In genomic region chr7:6526141-6526540, GRCm38 (mm10) we compare ENCODE assay signal across 10 mouse cellular contexts. TPM values are rescaled to one million over a fixed set of nuclear protein-coding genes. Genes with fewer than 3 reads are reported as not detected.
DNase-seq lines count a peak whose midpoint lies in the region; ATAC-seq and TF ChIP-seq lines count a peak whose summit lies in the region.
"Had no signal": no experiment of that assay in that cellular context is flagged by ENCODE, and none has a peak within 500 bp of the region (broad histone marks: within the 10 kb centered on the region; RNA-seq: fewer than 3 reads in every experiment).

No protein-coding gene starts in this region.

- H3K4me2 ChIP-seq in intestine, postnatal 0 days (replicated peaks; ENCODE audit: low read depth): no peak overlapping the region
- H3K4me2 ChIP-seq in intestine, embryonic 16.5 days (ENCODE audit: low read depth, low read length): no peak overlapping the region
- no peak overlapping the region for H3K4me2 ChIP-seq in neural tube, embryonic 15.5 days

- H3K27ac ChIP-seq in intestine, postnatal 0 days (ENCODE audit: low read depth, low read length): no peak overlapping the region
- no peak overlapping the region for H3K27ac ChIP-seq in intestine, embryonic 16.5 days (ENCODE audit: low read length)
- H3K27ac ChIP-seq in neural tube, embryonic 15.5 days (replicated peaks): no peak overlapping the region
- H3K27ac ChIP-seq in small intestine, adult 2 months (ENCODE audit: insufficient read depth, low read depth, low read length): no peak overlapping the region

- H3K36me3 ChIP-seq in intestine, postnatal 0 days (ENCODE audit: control insufficient read depth, insufficient read depth): no peaks in the 10 kb centered on the region
- H3K36me3 ChIP-seq in intestine, embryonic 16.5 days (ENCODE audit: control insufficient read depth, insufficient read depth, low read length): no peaks in the 10 kb centered on the region
- H3K36me3 ChIP-seq in neural tube, embryonic 15.5 days: no peaks in the 10 kb centered on the region
- no peaks in the 10 kb centered on the region for H3K36me3 ChIP-seq in small intestine, adult 2 months (ENCODE audit: control insufficient read depth, insufficient read depth, low read length)

- ATAC-seq in intestine, postnatal 0 days: no peak
- no peak for ATAC-seq in intestine, embryonic 16.5 days
- no peak for ATAC-seq in neural tube, embryonic 15.5 days (ENCODE audit: low FRiP score)

- DNase-seq in neural tube, embryonic 10.5 days (ENCODE audit: extremely low spot score, low spot score): peak; percentile 17
- DNase-seq in ZHBTc4 (ENCODE audit: low read depth, low spot score): peak; percentile 58
- DNase-seq in heart, adult 9 months (ENCODE audit: low spot score in 2 of 2): no peak
- no peak for DNase-seq in gastrocnemius, postnatal 25 days
- DNase-seq: lung, postnatal 14 days had no signal

- no peaks in the 10 kb centered on the region for H3K9me3 ChIP-seq in intestine, postnatal 0 days (ENCODE audit: control insufficient read depth)
- peaks cover 3% of the 10 kb centered on the region; the same call in 1 of the 2 replicates for H3K9me3 ChIP-seq in intestine, embryonic 16.5 days (ENCODE audit: control insufficient read depth, low read length)
- H3K9me3 ChIP-seq in neural tube, embryonic 15.5 days (replicated peaks): no peaks in the 10 kb centered on the region

- no peak overlapping the region for H3K9ac ChIP-seq in intestine, postnatal 0 days (ENCODE audit: low read depth, low read length)
- H3K9ac ChIP-seq in intestine, embryonic 16.5 days (ENCODE audit: low read depth, low read length): no peak overlapping the region
- no peak overlapping the region for H3K9ac ChIP-seq in neural tube, embryonic 15.5 days (replicated peaks)

- no peaks in the 10 kb centered on the region for H3K27me3 ChIP-seq in intestine, postnatal 0 days (replicated peaks; ENCODE audit: control insufficient read depth, insufficient read depth, low read length)
- H3K27me3 ChIP-seq in intestine, embryonic 16.5 days (replicated peaks; ENCODE audit: control insufficient read depth, insufficient read depth, low read length): no peaks in the 10 kb centered on the region
- H3K27me3 ChIP-seq in neural tube, embryonic 15.5 days (replicated peaks): no peaks in the 10 kb centered on the region
- no peaks in the 10 kb centered on the region for H3K27me3 ChIP-seq in small intestine, adult 2 months (ENCODE audit: control insufficient read depth, insufficient read depth, low read length)

- TF ChIP-seq POLR2A in small intestine, adult 2 months (IDR thresholded peaks at IDR 0.05; ENCODE audit: low read depth, low read length): no peak

- no peak overlapping the region for H3K4me3 ChIP-seq in intestine, postnatal 0 days (ENCODE audit: low read depth, low read length)
- no peak overlapping the region for H3K4me3 ChIP-seq in intestine, embryonic 16.5 days (ENCODE audit: low read length)
- H3K4me3 ChIP-seq in neural tube, embryonic 15.5 days (replicated peaks): no peak overlapping the region
- H3K4me3 ChIP-seq in small intestine, adult 2 months (ENCODE audit: low read depth, low read length): no peak overlapping the region

- 69% methylated on average over 5 of the region's 5 CpGs for WGBS in intestine, postnatal 0 days
- 63% methylated on average over 5 of the region's 5 CpGs for WGBS in intestine, embryonic 16.5 days
- 69% methylated on average over 5 of the region's 5 CpGs for WGBS in neural tube, embryonic 15.5 days
- 69% methylated on average over 5 of the region's 5 CpGs for WGBS in small intestine, adult 2 months

- H3K4me1 ChIP-seq in intestine, postnatal 0 days (replicated peaks; ENCODE audit: control insufficient read depth, insufficient read depth, low read length): no peaks in the 10 kb centered on the region
- no peaks in the 10 kb centered on the region for H3K4me1 ChIP-seq in intestine, embryonic 16.5 days (ENCODE audit: control insufficient read depth, insufficient read depth, low read length)
- no peaks in the 10 kb centered on the region for H3K4me1 ChIP-seq in neural tube, embryonic 15.5 days
- H3K4me1 ChIP-seq in small intestine, adult 2 months (ENCODE audit: control insufficient read depth, insufficient read depth, insufficient read length, low read length): no peaks in the 10 kb centered on the region

- peak; percentile 49 for TF ChIP-seq CTCF in intestine, postnatal 0 days (IDR thresholded peaks at IDR 0.05; ENCODE audit: low read depth)
- peak; percentile 20; the same call in 1 of the 2 replicates for TF ChIP-seq CTCF in small intestine, adult 2 months (IDR thresholded peaks at IDR 0.05; ENCODE audit: extremely low read depth, insufficient read length, insufficient replicate concordance, low read depth, low read length)

RNA-seq across cellular contexts. Expression of gene Olfr1349, which starts 3.4 kb away (rescaled TPM):
- polyA plus RNA-seq in intestine, postnatal 0 days (2015; fragmentation: Nextera tagmentation; extraction: Ambion mirVana): not detected in 2 replicates
- polyA plus RNA-seq in intestine, embryonic 16.5 days (2015; fragmentation: Nextera tagmentation; extraction: Ambion mirVana): not detected in 2 replicates
- polyA plus RNA-seq in neural tube, embryonic 15.5 days (2015; fragmentation: Nextera tagmentation; extraction: Ambion mirVana): not detected in 2 replicates
- not detected in 2 replicates for polyA plus RNA-seq in small intestine, adult 2 months (2012; rRNA removed)
- total RNA-seq in gastrocnemius, postnatal 25 days (2021): not detected
- polyA plus RNA-seq: intestine, embryonic 14.5 days had no signal

RNA-seq across cellular contexts. Expression of gene Olfr1348, which starts 17.6 kb away (rescaled TPM):
- polyA plus RNA-seq in intestine, postnatal 0 days (2015; fragmentation: Nextera tagmentation; extraction: Ambion mirVana): not detected in 2 replicates
- polyA plus RNA-seq in intestine, embryonic 16.5 days (2015; fragmentation: Nextera tagmentation; extraction: Ambion mirVana): not detected in 2 replicates
- not detected in 2 replicates for polyA plus RNA-seq in neural tube, embryonic 15.5 days (2015; fragmentation: Nextera tagmentation; extraction: Ambion mirVana)
- polyA plus RNA-seq in small intestine, adult 2 months (2012; rRNA removed): not detected in 2 replicates
- not detected for total RNA-seq in gastrocnemius, postnatal 25 days (2021)
- polyA plus RNA-seq: intestine, embryonic 14.5 days had no signal

RNA-seq across cellular contexts. Expression of gene Olfr1347, which starts 26.6 kb away (rescaled TPM):
- polyA plus RNA-seq in intestine, postnatal 0 days (2015; fragmentation: Nextera tagmentation; extraction: Ambion mirVana): not detected in 2 replicates
- not detected in 2 replicates for polyA plus RNA-seq in intestine, embryonic 16.5 days (2015; fragmentation: Nextera tagmentation; extraction: Ambion mirVana)
- polyA plus RNA-seq in neural tube, embryonic 15.5 days (2015; fragmentation: Nextera tagmentation; extraction: Ambion mirVana): not detected in 2 replicates
- polyA plus RNA-seq in small intestine, adult 2 months (2012; rRNA removed): not detected in 2 replicates
- not detected for total RNA-seq in gastrocnemius, postnatal 25 days (2021)
- polyA plus RNA-seq: intestine, embryonic 14.5 days had no signal

RNA-seq across cellular contexts. Expression of gene Olfr1350, which starts 38.5 kb away (rescaled TPM):
- polyA plus RNA-seq in intestine, postnatal 0 days (2015; fragmentation: Nextera tagmentation; extraction: Ambion mirVana): not detected in 2 replicates
- not detected in 2 replicates for polyA plus RNA-seq in intestine, embryonic 16.5 days (2015; fragmentation: Nextera tagmentation; extraction: Ambion mirVana)
- polyA plus RNA-seq in neural tube, embryonic 15.5 days (2015; fragmentation: Nextera tagmentation; extraction: Ambion mirVana): not detected in 2 replicates
- not detected in 2 replicates for polyA plus RNA-seq in small intestine, adult 2 months (2012; rRNA removed)
- not detected for total RNA-seq in gastrocnemius, postnatal 25 days (2021)
- polyA plus RNA-seq: intestine, embryonic 14.5 days had no signal

RNA-seq across cellular contexts. Expression of gene Olfr5, which starts 39.4 kb away (rescaled TPM):
- polyA plus RNA-seq in intestine, postnatal 0 days (2015; fragmentation: Nextera tagmentation; extraction: Ambion mirVana): not detected in 2 replicates
- polyA plus RNA-seq in intestine, embryonic 16.5 days (2015; fragmentation: Nextera tagmentation; extraction: Ambion mirVana): not detected in 2 replicates
- not detected in 2 replicates for polyA plus RNA-seq in neural tube, embryonic 15.5 days (2015; fragmentation: Nextera tagmentation; extraction: Ambion mirVana)
- not detected in 2 replicates for polyA plus RNA-seq in small intestine, adult 2 months (2012; rRNA removed)
- not detected for total RNA-seq in gastrocnemius, postnatal 25 days (2021)
- polyA plus RNA-seq: intestine, embryonic 14.5 days had no signal

Comparison
In these comparisons a context has a peak if more than half of its experiments do, and no peak if none do; other contexts are left out.
1. DNase-seq: peak in neural tube, embryonic 10.5 days (single experiment) and ZHBTc4 (single experiment); none in heart, adult 9 months (0 of 2) and gastrocnemius, postnatal 25 days (single experiment).